Mouse (Mus musculus): ENCODE measurements at regions not wholly inside any gene's neighbourhood (a gene's known extent, or its start where the extent isn't known, plus 50 kb on each side); places are given as distances from the start of the nearest gene placed in this dataset.
A peak's percentile ranks its signal among the peaks of the same experiment; 100 is the strongest.
"Not testable (repeated sequence)": the region's sequence is repeated elsewhere in the genome, so short reads cannot be mapped to it uniquely, and the experiment has no call there.

- 0 out of 2 replicates have a peak, but pooled peaks cover 2% of the 10 kb centered on the region for H3K36me3 ChIP-seq (ENCODE audit: control insufficient read depth, insufficient read depth, low read length, poor library complexity, severe bottlenecking)
- DNase-seq (ENCODE audit: low read depth, low spot score) = no peak
- H3K27me3 ChIP-seq (ENCODE audit: control insufficient read depth, insufficient read depth, low read length, poor library complexity, severe bottlenecking) = no peaks in the 10 kb centered on the region
These were observed 365.6 kb downstream of the Sox9 start for GRCm38 (mm10) chr11:113147535-113148197.

GRCm38 (mm10) chr11:113148198-113148537, 366.1 kb downstream of the Sox9 start:
- Histone ChIP-seq H3K36me3 (ENCODE audit: control insufficient read depth, insufficient read depth, low read length, poor library complexity, severe bottlenecking) (0 out of 2 replicates have a peak, but pooled peaks cover 2% of the 10 kb centered on the region), H3K27me3 (ENCODE audit: control insufficient read depth, insufficient read depth, low read length, poor library complexity, severe bottlenecking) (no peaks in the 10 kb centered on the region)
- no peak for DNase-seq (ENCODE audit: low read depth, low spot score)

- H3K36me3 ChIP-seq (ENCODE audit: control insufficient read depth, insufficient read depth, low read length, poor library complexity, severe bottlenecking) = no peaks in the 10 kb centered on the region; the same call in 1 of the 2 replicates
- DNase-seq (ENCODE audit: low read depth, low spot score) = no peak
- H3K27me3 ChIP-seq (ENCODE audit: control insufficient read depth, insufficient read depth, low read length, poor library complexity, severe bottlenecking) = no peaks in the 10 kb centered on the region
These were observed 373.5 kb downstream of the Sox9 start for GRCm38 (mm10) chr11:113155515-113155914.

- no peak for DNase-seq (ENCODE audit: low read depth, low spot score)
- no peaks in the 10 kb centered on the region for H3K36me3 ChIP-seq (ENCODE audit: control insufficient read depth, insufficient read depth, low read length, poor library complexity, severe bottlenecking)
- H3K27me3 ChIP-seq (ENCODE audit: control insufficient read depth, insufficient read depth, low read length, poor library complexity, severe bottlenecking) = no peaks in the 10 kb centered on the region
These were observed 381.9 kb downstream of the Sox9 start for GRCm38 (mm10) chr11:113163941-113164340.

GRCm38 (mm10) chr11:113164510-113164909, 382.5 kb downstream of the Sox9 start:
- DNase-seq (ENCODE audit: low read depth, low spot score) = no peak
- Histone ChIP-seq H3K36me3 (ENCODE audit: control insufficient read depth, insufficient read depth, low read length, poor library complexity, severe bottlenecking) (no peaks in the 10 kb centered on the region), H3K27me3 (ENCODE audit: control insufficient read depth, insufficient read depth, low read length, poor library complexity, severe bottlenecking) (no peaks in the 10 kb centered on the region)

- no peaks in the 10 kb centered on the region for H3K27me3 ChIP-seq (ENCODE audit: control insufficient read depth, insufficient read depth, low read length, poor library complexity, severe bottlenecking)
- DNase-seq (ENCODE audit: low read depth, low spot score) = peak; percentile 64
- no peaks in the 10 kb centered on the region for H3K36me3 ChIP-seq (ENCODE audit: control insufficient read depth, insufficient read depth, low read length, poor library complexity, severe bottlenecking)
These were observed 383.2 kb downstream of the Sox9 start for GRCm38 (mm10) chr11:113165069-113165795.

- no peaks in the 10 kb centered on the region for H3K27me3 ChIP-seq (ENCODE audit: control insufficient read depth, insufficient read depth, low read length, poor library complexity, severe bottlenecking)
- DNase-seq (ENCODE audit: low read depth, low spot score) = no peak
- no peaks in the 10 kb centered on the region for H3K36me3 ChIP-seq (ENCODE audit: control insufficient read depth, insufficient read depth, low read length, poor library complexity, severe bottlenecking)
These were observed 384.5 kb downstream of the Sox9 start for GRCm38 (mm10) chr11:113166517-113166916.

- peak; percentile 89 for DNase-seq (ENCODE audit: low read depth, low spot score)
- no peaks in the 10 kb centered on the region; the same call in 1 of the 2 replicates for H3K27me3 ChIP-seq (ENCODE audit: control insufficient read depth, insufficient read depth, low read length, poor library complexity, severe bottlenecking)
- no peaks in the 10 kb centered on the region for H3K36me3 ChIP-seq (ENCODE audit: control insufficient read depth, insufficient read depth, low read length, poor library complexity, severe bottlenecking)
These were observed 390.6 kb downstream of the Sox9 start for GRCm38 (mm10) chr11:113172497-113173140.

- peak; percentile 45 for DNase-seq (ENCODE audit: low read depth, low spot score)
- not testable (repeated sequence) for H3K36me3 ChIP-seq (ENCODE audit: control insufficient read depth, insufficient read depth, low read length, poor library complexity, severe bottlenecking); H3K27me3 ChIP-seq (ENCODE audit: control insufficient read depth, insufficient read depth, low read length, poor library complexity, severe bottlenecking)
These were observed 391.3 kb downstream of the Sox9 start for GRCm38 (mm10) chr11:113173317-113173716.

- DNase-seq (ENCODE audit: low read depth, low spot score) = peak; percentile 59
- Histone ChIP-seq H3K36me3 (ENCODE audit: control insufficient read depth, insufficient read depth, low read length, poor library complexity, severe bottlenecking) (no peaks in the 10 kb centered on the region), H3K27me3 (ENCODE audit: control insufficient read depth, insufficient read depth, low read length, poor library complexity, severe bottlenecking) (no peaks in the 10 kb centered on the region; the same call in 1 of the 2 replicates)
These were observed 392.0 kb downstream of the Sox9 start for GRCm38 (mm10) chr11:113174011-113174507.

- DNase-seq (ENCODE audit: low read depth, low spot score) = peak; percentile 72
- no peaks in the 10 kb centered on the region for H3K36me3 ChIP-seq (ENCODE audit: control insufficient read depth, insufficient read depth, low read length, poor library complexity, severe bottlenecking)
- H3K27me3 ChIP-seq (ENCODE audit: control insufficient read depth, insufficient read depth, low read length, poor library complexity, severe bottlenecking) = no peaks in the 10 kb centered on the region; the same call in 1 of the 2 replicates
These were observed 393.3 kb downstream of the Sox9 start for GRCm38 (mm10) chr11:113175323-113175722.

- Histone ChIP-seq H3K36me3 (ENCODE audit: control insufficient read depth, insufficient read depth, low read length, poor library complexity, severe bottlenecking) (no peaks in the 10 kb centered on the region), H3K27me3 (ENCODE audit: control insufficient read depth, insufficient read depth, low read length, poor library complexity, severe bottlenecking) (no peaks in the 10 kb centered on the region; the same call in 1 of the 2 replicates)
- DNase-seq (ENCODE audit: low read depth, low spot score) = peak; percentile 80
These were observed 394.2 kb downstream of the Sox9 start for GRCm38 (mm10) chr11:113176183-113176582.

- DNase-seq (ENCODE audit: low read depth, low spot score) = no peak
- no peaks in the 10 kb centered on the region for H3K36me3 ChIP-seq (ENCODE audit: control insufficient read depth, insufficient read depth, low read length, poor library complexity, severe bottlenecking)
These were observed 396.4 kb downstream of the Sox9 start for GRCm38 (mm10) chr11:113178375-113178774.

GRCm38 (mm10) chr11:113180008-113180407, 398.0 kb downstream of the Sox9 start:
- DNase-seq (ENCODE audit: low read depth, low spot score) = no peak
- Histone ChIP-seq H3K27me3 (ENCODE audit: control insufficient read depth, insufficient read depth, low read length, poor library complexity, severe bottlenecking) (no peaks in the 10 kb centered on the region), H3K36me3 (ENCODE audit: control insufficient read depth, insufficient read depth, low read length, poor library complexity, severe bottlenecking) (no peaks in the 10 kb centered on the region)

More at GRCm38 (mm10) chr11:113178375-113178774, 396.4 kb downstream of the Sox9 start:
- no peaks in the 10 kb centered on the region; the same call in 1 of the 2 replicates for H3K27me3 ChIP-seq (ENCODE audit: control insufficient read depth, insufficient read depth, low read length, poor library complexity, severe bottlenecking)
